Mouse (Mus musculus) B cell, adult 62 days (primary cell): ENCODE measurements around the gene Ppm1m. TPM values are rescaled to one million over a fixed set of nuclear protein-coding genes. Genes with fewer than 3 reads are reported as not detected.

Experiments used
- total RNA-seq: library from RNA; stranded (reverse); gene quantifications from 4 replicates; pipeline ENCODE4 v1.2.4, GENCODE M21; 2023

Ppm1m gene
- 79.2 to 90.7 TPM (median 87.2 TPM) in 4 replicates for total RNA-seq

GRCm38 (mm10) chr9:106199535-106200272 is at the start of gene Ppm1m:
TSS of gene Ppm1m (minus strand) at chr9:106199746.

GRCm38 (mm10) chr9:106222261-106222851 is 22.8 kb upstream of the Ppm1m start, which contains the start of gene Tlr9:
TSS of gene Tlr9 (plus strand) at chr9:106222598.

GRCm38 (mm10) chr9:106202819-106203636 is 3.5 kb upstream of the Ppm1m start, which contains the start of gene Twf2:
TSS of gene Twf2 (plus strand) at chr9:106203108.

GRCm38 (mm10) chr9:106170556-106171345 is 28.8 kb downstream of the Ppm1m start, which contains the start of gene Wdr82:
TSS of gene Wdr82 (plus strand) at chr9:106170928.

GRCm38 (mm10) chr9:106158037-106158491 is 41.5 kb downstream of the Ppm1m start, which contains the start of gene Glyctk:
TSS of gene Glyctk (minus strand) at chr9:106158138.

Other genes with a start within 250 kb of the Ppm1m start
- 0.12 to 0.45 TPM (median 0.18 TPM) in 4 replicates for gene Col6a5, start 239.1 kb downstream of the Ppm1m start, total RNA-seq
- gene Col6a4, start 103.0 kb downstream of the Ppm1m start, total RNA-seq, result not detected in 4 replicates
- gene Glyctk, start 41.6 kb downstream of the Ppm1m start, total RNA-seq, result 7.0 to 10.1 TPM (median 7.3 TPM) in 4 replicates
- 94.3 to 97.5 TPM (median 95.9 TPM) in 4 replicates for gene Wdr82, start 28.8 kb downstream of the Ppm1m start, total RNA-seq
- gene Twf2, start 3.4 kb upstream of the Ppm1m start, total RNA-seq, result 64.9 to 72.7 TPM (median 66.8 TPM) in 4 replicates
- gene Tlr9, start 22.9 kb upstream of the Ppm1m start, total RNA-seq, result 142 to 160 TPM (median 155 TPM) in 4 replicates
- gene Alas1, start 48.9 kb upstream of the Ppm1m start, total RNA-seq, result 31.5 to 42.7 TPM (median 40.7 TPM) in 4 replicates
- 3.2 to 5.0 TPM (median 3.7 TPM) in 4 replicates for gene Poc1a, start 81.3 kb upstream of the Ppm1m start, total RNA-seq
- gene Dusp7, start 168.9 kb upstream of the Ppm1m start, total RNA-seq, result 27.9 to 31.0 TPM (median 29.5 TPM) in 4 replicates
- gene Rpl29, start 229.7 kb upstream of the Ppm1m start, total RNA-seq, result 677 to 786 TPM (median 732 TPM) in 4 replicates
- 16.8 to 19.5 TPM (median 17.8 TPM) in 4 replicates for gene Acy1, start 238.6 kb upstream of the Ppm1m start, total RNA-seq
- gene Abhd14b, start 247.7 kb upstream of the Ppm1m start, total RNA-seq, result 4.4 to 6.3 TPM (median 5.1 TPM) in 4 replicates
- 7.2 to 9.9 TPM (median 8.4 TPM) in 4 replicates for gene Abhd14a, start 247.9 kb upstream of the Ppm1m start, total RNA-seq